Mouse (Mus musculus) kidney, adult 8-10 months (tissue): ENCODE results near the gene Pde4b.
A peak's percentile ranks its signal among the peaks of the same experiment; 100 is the strongest.
"Not testable (repeated sequence)": the region's sequence is repeated elsewhere in the genome, so short reads cannot be mapped to it uniquely, and the experiment has no call there.

Experiments
- DNase-seq, 2 experiments: peaks; one replicate each; pipeline ENCODE4 v3.0.0; 2022

Pde4b gene

DNA sequence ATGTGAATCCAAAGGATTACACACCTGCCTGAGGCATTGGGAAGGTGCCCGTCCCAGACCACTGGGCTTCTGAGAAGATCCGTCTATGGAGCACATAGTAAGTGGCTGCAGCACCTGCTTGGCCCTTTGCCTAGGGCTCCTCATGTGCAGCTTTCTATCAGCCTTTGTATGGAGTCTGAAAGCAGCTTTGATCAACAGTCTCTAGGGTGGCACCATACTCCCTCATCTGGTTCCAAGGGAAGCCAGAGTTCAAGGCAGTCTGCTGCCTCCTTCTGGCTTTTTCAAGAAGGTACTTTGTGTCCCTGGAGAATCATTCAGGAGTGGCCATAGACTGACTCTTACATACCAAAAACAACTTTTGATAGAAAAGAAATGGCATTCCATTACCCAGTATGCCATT is 397.4 kb downstream of the Pde4b start:
- DNase-seq: no peak

DNA sequence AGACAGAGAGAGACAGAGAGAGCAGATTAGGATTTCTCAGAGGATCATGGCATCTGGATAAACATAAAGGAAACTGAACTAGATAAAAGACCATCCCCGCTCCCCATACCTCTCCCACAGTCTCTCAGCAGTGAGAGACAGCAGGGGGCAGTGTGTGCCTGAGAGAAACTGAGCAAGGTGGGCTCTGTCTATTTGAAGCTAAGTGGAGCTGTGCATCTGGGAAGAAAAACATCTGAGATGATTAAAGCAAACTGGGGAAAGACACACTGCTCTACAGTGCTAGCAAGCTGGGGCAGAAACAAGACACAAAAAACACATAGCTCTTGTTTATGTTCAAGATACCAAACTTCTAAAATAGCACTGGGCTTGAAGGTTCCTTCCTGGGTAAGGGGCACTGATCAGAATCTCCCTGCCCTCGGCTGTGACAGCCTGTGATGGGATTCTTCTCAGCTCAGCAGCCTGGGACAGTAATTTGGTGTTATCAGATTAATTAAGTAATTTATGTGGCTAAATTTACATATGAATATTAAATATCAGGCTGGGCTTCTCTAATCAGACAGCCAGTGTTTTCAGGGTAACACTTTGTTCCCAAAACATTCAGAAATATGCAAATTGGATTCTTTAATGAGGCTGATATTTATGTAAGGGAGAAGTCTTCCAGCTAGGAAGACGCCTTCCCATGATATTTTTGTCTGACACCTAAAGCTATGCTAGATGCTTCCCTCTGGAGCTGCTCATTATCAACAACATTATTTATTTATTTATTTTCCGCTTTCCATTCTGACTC is 399.0 kb downstream of the Pde4b start:
- DNase-seq: no peak

DNA sequence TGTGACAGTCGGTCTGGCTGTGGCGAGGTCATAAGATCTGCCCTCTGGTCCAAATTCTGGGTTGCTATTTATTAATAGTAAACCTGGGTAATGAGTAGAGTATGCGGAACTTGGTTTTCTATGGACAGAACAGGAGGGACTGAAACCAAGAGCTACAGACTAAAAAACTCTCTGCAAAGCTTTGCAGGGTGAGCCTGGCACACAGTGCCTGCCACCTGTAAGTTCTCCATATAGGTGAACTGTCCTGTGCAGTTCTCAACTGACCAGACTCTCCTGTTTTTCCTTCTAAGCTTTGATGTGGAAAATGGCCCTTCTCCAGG is 399.5 kb downstream of the Pde4b start:
- DNase-seq: peak; percentile 34 to 54

DNA sequence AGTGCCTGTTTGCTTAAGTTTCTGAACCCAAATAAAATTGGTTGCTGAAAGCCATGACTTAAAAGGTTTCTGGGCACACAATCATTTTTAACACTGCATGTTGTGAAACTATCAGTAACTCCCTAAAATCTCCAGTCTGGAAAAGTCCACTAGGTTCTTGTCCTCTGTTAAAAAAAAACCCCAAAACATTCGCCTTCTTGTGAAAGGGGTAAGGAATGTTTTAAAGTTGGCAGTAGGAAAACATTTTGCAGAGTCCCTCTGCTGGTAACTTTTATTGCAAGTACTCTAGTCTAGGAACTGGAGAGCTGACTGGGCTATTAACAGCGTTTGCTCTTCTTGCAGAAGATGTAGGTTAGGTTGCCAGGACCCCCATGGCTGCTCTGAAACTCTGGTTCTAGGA is 400.7 kb downstream of the Pde4b start:
- no peak for DNase-seq

DNA sequence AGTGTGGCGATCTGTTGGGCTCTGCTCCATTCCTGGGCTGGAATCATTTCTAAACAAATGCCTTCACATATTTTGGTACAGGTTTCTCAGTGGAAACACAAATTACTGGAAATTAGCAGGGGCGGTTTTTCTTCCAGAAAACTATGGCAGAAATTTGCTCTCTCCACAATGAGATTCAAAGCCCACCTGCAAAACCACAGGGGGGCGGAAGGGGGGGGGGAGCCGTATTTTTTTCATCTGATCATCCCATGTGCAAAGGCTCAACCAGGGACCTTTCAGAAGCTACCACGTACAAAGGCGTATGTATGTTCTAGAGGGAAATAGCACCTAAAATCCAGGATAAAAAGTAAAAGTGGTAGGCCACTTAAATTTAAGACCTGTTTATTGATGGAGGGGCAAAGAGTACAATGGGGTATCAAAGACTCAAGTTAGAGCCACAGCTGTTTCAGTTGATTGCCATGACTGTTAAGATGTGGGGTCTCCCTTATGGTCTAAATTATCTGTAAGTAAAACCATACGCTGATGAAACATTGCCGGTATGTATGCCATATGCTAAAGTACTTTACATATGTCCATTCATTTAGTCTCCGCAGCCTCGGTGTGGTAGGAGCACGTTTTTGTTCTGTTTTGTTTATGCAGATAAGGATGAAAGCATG is 404.3 kb downstream of the Pde4b start:
- no peak for DNase-seq

DNA sequence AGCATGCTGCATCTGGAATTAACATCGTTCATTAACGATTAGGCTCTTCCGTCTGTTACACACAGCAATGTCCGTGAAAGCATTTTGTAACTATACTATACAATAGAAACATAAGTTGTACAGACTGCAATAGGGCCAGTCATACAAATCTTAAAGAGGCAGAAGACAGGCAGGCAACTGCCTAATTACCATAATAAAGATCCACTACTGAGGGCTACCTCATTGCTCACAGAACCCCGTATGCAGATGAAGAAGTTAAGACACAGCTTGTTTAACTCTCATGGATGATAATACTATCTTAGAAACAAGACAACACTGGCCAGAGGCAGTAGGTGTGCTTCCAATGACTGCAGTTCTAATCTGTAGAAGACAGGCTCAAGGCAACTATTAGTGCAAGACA is 405.6 kb downstream of the Pde4b start:
- DNase-seq: no peak

DNA sequence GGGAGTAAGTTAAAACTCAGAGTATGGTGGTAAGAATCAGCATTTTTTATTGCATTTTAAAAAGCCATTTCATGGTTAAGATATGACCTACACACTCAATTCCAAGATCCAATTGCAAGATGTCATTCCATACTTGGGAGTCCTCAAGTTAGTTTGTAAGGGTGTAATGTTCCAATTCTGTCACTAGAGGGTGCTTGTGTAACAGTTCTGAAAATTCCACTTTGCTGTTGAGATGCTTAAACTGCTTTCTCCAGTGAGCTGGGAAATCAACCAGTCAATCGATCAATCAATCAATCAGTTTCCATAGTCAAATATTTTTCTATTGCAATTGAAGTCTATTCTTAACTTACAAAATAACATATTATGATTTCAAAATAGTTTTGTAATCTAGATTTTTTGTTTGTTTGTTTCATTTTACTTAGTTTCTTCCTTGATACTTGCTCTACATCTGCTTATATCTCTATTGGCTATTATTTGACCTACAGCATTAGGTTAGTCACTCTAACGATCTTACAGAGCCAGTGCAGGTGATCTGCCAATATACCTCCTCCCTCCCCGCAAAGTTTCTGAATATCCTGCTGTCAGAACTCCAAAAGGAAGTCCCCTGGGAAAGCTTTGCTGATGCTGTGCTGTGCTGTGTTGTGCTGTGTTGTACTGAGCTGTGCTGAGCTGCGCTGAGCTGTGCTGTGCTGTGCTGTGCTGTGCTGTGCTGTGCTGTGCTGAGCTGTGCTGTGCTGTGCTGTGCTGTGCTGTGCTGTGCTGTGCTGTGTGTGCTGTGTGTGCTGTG is 406.2 kb downstream of the Pde4b start:
- DNase-seq: peak in 1 of 2 experiments; percentile 30

DNA sequence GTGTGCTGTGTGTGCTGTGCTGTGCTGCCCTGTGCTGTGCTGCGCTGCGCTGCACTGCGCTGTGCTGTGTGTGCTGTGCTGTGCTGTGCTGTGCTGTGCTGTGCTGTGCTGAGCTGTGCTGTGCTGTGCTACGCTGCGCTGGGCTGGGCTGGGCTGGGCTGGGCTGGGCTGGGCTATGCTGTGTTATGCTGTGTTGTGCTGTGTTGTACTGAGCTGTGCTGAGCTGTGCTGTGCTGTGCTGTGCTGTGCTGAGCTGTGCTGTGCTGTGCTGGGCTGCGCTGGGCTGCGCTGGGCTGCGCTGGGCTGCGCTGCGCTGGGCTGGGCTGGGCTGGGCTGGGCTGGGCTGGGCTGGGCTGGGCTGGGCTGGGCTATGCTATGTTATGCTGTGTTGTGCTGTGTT is 406.9 kb downstream of the Pde4b start:
- DNase-seq: not testable (repeated sequence)

DNA sequence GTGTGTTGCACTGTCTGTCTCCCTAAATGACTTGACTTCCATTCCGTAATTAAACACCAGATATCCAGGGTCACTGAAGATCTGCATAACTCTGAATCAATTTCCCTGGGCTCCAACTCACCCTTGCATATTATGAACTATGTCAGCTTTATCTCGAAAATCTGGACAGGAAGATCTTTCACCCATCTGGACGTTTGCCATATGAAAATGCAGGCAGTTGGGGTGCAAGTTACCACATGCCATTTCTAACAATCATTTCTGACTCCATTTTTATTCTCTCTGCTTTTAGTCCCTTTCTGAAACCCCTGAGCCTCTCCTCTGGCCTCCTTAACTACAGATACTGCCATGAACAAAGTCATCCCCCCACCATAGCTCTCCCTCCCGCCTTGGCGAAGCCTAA is 407.7 kb downstream of the Pde4b start:
- DNase-seq: no peak

DNA sequence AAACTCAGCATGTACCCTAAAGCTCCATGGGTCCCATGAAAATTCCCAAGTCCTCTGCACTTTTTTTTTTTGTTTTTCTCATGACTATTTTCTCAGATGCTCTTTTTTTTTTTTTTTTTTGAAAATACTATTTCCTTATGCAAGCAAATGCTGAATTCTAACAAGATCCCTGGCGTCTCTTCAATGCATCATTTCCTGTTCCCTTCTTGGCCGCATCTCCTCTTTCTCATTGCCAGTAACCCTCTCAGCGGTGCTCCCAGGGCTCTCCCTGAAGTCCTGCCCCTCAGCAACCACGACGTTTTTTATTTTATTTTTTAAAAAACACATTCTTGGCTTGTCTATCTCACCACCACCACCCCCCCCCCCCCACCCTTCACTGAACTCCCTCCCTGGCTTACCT is 408.1 kb downstream of the Pde4b start:
- no peak for DNase-seq

DNA sequence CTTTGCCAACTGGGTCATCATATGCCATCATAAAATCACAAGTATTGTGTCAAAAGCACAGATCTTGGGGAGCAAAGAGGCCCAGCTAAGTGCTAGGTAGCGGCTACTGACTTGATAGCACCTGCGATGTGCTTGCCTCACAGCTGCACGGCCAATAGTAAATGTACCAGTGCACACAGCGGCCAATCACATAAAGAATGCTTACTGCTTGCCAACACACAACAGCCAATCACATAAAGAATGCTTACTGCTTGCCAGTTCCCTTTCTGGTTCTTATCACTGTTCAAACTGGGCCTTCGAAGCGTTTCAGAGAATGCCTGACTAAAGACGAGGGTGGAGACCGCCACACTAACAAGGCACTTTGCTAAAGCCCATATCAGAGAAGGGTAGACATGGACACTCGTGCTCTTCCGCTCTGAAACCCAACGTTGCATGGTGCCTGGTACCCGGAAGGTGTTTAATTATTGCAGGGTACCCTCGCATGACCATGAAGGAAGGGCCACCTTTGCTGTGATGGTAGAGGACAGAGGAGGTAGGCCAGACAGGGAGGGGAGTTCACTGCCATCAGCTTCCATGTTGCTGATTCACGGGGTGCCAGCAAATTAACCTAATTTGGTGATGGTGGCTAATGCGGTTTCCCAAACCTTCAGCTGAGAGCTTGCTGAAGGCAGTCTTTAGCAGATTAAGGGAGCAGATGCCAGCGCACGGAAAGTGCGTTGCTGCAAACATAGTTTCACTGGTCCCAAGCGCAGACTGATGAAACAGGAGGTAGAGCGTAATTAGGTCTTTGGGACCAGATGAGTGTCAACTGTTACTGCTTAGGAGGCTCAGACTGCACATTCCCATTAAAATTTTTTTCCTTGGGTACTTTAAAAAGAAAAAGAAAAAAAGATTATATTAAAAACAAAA is 409.2 kb downstream of the Pde4b start:
- no peak for DNase-seq

DNA sequence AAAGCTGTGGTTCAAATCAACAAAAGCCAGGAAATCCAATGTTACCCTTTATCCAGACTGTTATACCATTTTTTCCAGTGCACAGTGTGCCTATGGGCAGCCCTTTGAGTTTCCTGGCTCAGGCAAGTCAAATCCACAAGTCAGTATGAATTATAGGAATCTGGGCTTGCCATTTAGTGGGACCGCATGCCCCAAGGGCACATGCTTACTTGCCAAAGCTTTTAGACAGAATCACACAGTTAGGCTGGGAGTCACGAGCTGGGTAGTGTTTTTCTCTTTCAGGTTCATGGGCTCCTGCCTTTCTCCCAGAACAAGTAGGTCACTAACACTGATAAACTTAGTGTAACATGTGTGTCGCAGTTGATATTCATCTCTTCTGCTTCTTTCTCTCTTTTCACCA is 409.9 kb downstream of the Pde4b start:
- DNase-seq: peak in 1 of 2 experiments; percentile 49

DNA sequence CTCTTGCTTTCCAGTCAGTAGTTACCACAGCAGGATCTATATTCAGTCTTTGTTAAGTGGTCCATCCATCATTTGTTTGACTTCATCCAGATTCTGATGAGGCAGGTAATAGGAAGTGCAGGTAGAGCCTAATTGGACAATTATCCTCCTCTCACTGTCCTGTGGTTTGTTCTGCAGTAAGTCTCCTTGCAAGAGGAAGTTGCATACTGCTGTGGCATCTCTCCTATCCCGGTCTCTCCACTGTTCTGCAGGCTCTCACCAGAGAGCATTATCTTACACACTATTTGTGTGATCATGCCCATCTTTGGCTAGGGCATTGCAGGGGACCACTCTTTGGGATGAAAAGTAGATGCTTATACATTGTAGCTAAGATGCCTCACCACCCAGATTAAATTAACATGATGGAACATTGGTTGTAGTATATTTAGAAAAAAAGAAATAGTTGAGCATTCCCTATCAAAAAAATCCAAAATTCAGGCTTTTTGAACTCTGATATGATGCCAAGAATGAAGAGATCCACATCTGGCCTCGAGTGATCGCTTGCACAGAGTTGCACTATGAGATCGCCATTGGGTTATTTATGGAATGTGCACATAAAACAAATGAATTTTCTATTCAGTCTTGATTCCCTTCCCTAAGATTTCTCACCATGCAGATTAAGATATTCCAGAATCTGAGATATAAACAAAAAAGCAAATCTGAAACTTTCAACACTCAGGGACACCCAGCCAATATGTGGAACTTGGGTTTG is 411.0 kb downstream of the Pde4b start:
- DNase-seq: no peak

DNA sequence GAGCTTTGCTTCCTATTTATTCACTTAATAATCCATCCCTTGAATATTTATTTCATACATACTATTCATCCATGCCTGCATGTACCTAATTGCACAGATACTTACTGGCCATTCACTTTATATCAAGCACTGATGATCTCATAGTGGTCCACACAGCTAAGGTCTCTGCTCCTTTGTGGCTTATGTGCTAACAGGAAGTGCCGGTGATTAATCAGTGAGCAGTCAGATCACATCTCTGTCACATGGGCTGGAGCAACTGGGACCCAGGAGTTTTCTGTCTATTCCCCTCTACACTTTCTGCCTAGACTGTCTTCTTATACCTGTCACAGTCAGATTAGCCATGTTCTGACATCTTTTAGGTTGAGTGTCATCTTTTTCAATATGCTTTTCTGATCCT is 411.6 kb downstream of the Pde4b start:
- DNase-seq: no peak

DNA sequence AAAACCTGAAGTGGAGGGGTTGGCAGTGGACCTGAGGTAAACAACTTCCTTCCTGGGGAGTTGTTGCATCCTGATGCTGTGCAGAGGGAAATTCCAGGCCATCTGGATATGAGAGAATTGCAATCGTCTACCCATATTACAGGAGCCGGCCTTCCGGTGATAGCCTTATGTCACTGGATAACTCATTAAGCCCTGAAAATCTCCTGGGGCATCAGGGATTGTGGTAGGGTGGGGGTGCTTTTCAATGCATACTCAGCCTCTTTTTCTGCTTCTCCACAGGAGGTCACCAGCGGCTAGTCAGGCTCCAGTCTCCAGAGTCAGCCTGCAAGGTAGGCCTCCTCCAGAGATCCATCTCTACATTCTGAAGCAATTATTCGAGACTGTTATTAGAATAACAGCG is 418.4 kb downstream of the Pde4b start:
- DNase-seq: no peak

DNA sequence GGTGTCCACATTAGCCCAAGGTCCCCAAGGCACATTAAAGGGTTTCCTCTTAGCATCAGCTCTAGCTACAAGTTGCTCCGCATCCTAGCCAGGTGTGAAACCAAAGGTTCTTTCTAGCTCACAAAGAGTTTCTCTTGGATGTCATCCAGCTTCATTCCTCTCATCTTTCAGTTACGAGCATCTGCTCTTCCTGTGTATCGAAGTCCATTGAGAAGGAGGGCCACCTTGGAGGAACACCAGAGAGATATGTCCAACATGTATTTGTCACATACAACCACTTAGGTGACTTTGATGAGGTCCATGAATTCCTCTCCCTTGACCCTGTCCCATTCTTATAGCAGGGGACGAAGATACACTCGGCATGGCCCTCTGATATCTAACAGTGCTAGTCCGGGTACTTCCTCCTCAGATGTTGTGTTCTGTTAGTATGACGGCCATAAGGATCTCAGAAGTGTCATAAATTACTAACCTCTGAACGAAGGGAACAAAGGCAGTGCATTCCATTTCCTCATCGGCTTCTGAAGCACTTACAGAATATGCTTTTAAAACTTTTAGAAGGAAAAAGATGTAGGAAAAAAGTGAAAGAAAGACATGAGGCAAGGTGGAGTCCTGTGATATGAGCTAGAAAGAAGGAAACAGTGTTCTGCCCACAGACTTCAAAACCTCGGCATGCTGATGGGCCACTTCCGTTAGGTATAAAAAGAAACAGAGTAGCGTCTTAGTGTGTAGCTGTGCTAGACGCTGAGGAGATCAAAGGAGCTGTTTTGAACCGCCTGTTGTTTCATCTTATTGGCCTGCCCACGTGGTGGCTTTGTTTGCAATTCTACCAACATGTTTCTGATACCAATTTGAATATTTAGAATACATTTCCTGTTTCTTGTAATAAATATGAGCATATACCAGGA is 419.3 kb downstream of the Pde4b start:
- DNase-seq: no peak

DNA sequence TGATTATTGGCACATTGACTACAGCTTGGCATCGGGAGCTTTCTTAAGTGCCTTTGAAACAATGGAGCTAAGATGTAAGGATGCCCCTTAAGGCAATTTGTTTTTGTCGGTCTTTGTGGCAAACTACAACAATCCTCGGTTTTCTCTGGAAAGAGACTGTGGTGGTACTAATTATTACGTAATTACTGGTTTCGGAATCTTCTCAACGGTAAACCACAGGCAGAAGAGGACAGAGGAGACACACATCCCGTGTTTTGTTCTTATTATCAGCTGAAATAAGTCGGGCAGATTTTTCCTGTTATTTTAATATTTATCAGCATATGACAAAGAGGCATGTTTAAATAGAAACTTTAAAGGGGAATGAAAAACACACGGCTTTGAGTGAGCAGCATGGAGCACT is 420.0 kb downstream of the Pde4b start:
- DNase-seq: no peak

DNA sequence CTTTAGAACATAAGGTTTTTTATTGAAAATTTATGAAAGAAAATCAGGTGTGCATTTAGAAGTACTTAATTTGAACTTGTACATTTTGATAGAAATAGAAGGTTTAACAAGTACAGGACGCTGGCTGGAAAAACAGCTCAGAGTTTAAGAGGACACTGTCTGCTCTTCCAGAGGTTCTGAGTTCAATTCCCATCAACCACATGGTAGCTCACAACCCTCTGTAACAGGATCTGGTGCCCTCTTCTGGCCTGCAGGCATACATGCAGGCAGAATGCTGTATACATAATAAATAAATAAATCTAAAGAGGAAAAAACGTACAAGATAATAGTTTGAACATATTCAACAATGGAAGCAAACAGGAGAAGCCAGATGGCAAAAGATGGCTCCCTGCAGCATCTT is 420.4 kb downstream of the Pde4b start:
- no peak for DNase-seq

DNA sequence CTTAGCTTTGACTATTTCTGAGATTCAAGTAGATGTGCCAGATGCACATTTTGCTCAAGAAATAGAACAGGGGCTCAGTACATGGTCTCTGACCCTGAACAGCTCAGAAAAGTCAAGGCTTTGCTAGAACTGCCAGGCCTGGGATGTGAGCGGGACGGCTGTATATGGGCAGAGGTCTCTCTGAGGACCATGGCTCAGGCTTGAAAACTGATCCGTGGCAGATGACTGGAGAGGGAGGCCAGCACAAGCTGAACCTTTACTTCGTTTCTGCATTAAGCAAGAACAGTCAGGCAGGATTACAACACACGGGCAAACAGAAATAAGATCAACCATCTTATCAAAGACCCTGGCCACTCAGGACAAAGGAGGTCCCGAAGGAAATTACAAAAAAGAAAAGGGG is 422.7 kb downstream of the Pde4b start:
- DNase-seq: no peak

DNA sequence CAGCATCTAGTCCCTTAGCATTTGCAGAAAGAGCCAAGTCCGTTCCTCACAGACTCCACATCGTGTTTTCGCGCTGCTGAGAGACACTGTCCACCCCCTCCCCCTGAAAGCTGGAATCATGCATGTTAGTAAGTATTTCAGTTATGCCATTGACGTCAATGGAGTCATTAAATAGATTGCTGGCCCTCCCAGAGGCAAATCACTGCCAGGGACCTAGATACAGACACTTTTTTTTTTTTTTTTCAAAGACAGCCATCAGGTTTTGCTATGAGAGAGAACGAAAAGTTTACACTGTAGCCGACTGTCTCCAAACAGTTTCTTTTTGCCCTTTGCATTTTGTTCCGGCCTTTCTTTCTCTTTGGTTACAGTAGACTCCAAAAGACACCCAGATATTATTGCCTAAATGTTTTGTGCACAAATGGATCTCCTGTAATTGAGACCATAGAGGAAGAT is 423.6 kb downstream of the Pde4b start:
- peak; percentile 74 to 82 for DNase-seq

DNA sequence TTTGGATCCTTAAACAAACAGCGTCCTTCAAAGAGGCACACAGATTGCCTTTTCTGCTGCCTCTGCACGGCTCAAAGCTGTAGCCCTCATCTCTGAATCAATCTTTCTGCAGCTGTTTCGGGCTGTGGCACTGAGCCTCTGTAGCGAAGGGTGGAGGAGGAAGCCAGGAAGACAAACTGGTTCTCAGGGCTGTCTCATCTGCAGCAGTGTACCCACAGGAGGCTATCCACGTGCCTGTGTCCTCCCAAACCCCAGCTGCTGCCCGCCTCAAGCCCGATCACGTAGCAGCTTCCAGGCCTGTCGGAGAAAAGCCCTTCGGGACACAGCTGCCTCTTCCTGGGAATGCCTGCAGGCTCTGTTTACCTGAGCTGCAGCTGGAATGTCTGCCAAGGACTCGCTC is 424.2 kb downstream of the Pde4b start:
- peak; percentile 20 to 21 for DNase-seq
